Mouse (Mus musculus) small intestine, adult 2 months (tissue): ENCODE measurements around the gene Mlc1.

ENCODE experiments used
- CTCF ChIP-seq: fragments of 200-500 bp; IDR thresholded peaks from 2 replicates; pipeline ENCODE4 v1.5.1; 2012; ENCODE audit warnings: low read depth, mild to moderate bottlenecking, control low read depth, inconsistent platforms, low read length, moderate library complexity, mixed read lengths; ENCODE audit not compliant: insufficient replicate concordance, insufficient read length; ENCODE audit errors: extremely low read depth
- POLR2A ChIP-seq: fragments of 200-500 bp; IDR thresholded peaks from 2 replicates; pipeline ENCODE4 v1.6.1; 2012; ENCODE audit warnings: low read depth, mild to moderate bottlenecking, control low read depth, inconsistent platforms, low read length, moderate library complexity

DNA sequence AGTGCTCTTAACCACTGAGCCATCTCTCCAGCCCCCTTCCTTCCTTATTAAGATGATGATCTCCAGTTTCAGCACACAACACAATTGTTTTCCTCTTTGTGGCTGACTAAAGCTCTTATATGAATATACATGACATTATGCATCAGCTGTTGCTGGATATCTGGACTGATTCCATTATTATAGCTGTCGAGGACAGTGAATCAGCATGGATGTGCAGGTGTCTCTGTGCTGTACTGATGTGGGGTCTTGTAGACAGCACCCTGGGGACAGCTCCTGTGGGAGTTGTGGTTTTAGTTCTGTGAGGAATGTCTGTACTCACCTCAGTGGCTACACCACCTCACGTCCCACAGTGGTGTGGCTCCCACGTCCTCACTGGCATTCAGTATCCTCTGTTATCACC is 22.4 kb upstream of the Mlc1 start:
- TF ChIP-seq POLR2A (no peak), CTCF (no peak)
